Mouse (Mus musculus): Measurements from ENCODE around the gene Snrpc.
"Not testable (repeated sequence)": the region's sequence is repeated elsewhere in the genome, so short reads cannot be mapped to it uniquely, and the experiment has no call there.

Gene Snrpc

GRCm38 (mm10) chr17:27837850-27838249, at the start of gene Snrpc:
Gene Snrpc (plus strand): TSS chr17:27838150.
- not testable (repeated sequence) for DNase-seq (ENCODE audit: low spot score in 2 of 2)

DNA sequence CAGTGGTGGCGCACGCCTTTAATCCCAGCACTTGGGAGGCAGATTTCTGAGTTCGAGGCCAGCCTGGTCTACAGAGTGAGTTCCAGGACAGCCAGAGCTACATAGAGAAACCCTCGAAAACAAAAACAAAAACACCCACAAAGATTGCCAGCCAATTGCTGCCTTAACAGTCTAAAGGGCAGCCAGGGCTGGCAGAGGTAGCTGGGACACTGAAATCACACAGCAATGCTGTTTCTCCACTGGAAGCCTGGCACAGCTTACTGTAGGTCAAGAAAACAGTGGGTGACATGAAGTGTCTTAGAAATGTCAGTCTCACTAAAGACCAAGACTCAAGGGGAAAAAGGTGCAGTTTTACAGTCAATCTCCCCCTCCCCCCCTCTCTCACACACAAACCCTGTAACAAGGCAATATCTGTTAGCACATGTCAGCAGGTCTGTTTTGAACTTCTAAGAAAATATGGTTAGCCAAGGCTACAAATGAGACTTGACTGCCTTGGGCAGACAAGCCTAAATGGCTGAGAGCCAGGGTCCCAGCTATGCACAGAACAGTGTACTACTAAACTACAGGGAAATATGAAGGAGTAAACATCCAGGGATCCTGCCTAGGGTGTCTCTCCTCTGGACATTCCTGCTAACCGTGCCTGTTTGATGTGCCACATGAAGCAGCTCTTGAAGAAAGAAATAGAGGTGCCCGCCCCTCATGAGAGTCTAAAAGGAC, 49.3 kb upstream of the Snrpc start:
- DNase-seq (ENCODE audit: low spot score in 2 of 2), result no peak

- DNase-seq (ENCODE audit: low spot score in 2 of 2), result no peak
These were observed 47.9 kb upstream of the Snrpc start for GRCm38 (mm10) chr17:27790015-27790414.

- no peak for DNase-seq (ENCODE audit: low spot score in 2 of 2)
These were observed 47.0 kb upstream of the Snrpc start for GRCm38 (mm10) chr17:27790976-27791375.

- no peak for DNase-seq (ENCODE audit: low spot score in 2 of 2)
These were observed 46.4 kb upstream of the Snrpc start for GRCm38 (mm10) chr17:27791556-27791955.

DNA sequence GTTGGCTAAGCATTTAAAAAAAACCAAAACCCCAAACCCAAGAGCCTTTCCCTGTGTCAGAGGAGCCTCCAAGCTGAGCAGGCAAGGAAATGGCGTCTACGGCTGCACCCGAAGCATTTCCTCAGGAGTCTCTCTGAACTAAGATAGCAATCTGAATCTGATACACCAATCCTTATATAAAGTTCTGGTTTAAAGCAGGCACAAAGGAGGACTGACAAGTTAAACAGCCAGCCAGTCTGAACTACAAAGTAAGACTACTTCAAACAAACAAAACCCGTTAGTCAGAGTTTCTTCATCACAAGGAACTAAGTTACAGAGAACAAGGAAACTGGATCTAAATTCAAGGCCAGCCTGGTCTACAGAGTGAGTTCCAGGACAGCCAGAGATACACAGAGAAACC, 45.4 kb upstream of the Snrpc start:
- no peak for DNase-seq (ENCODE audit: low spot score in 2 of 2)

- no peak for DNase-seq (ENCODE audit: low spot score in 2 of 2)
These were observed 44.8 kb upstream of the Snrpc start for GRCm38 (mm10) chr17:27793144-27793543.

DNA sequence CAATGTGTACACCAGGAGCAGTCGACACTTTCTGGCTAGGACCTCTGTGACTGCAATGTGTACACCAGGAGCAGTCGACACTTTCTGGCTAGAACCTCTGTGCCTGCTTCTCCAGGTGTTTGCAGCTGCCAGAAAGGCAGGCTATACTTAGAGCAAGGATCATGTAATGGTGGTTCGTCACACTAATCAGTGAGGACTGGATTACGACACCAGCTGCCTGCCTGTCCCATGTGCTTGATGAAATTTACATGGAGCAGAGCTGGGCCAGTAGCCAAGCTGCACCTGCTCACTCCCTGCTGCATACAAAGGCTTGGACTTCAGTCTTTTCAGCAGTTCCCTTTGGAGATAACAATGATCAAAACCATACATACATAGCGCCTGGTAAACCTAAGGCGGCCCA, 41.2 kb upstream of the Snrpc start:
- DNase-seq (ENCODE audit: low spot score in 2 of 2), result peak in 1 of 2 experiments; percentile 28

GRCm38 (mm10) chr17:27797341-27797872, 40.5 kb upstream of the Snrpc start:
- DNase-seq (ENCODE audit: low spot score in 2 of 2), result peak; percentile 64 to 76

- DNase-seq (ENCODE audit: low spot score in 2 of 2), result peak in 1 of 2 experiments; percentile 56
These were observed 38.0 kb upstream of the Snrpc start for GRCm38 (mm10) chr17:27799771-27800584.

DNA sequence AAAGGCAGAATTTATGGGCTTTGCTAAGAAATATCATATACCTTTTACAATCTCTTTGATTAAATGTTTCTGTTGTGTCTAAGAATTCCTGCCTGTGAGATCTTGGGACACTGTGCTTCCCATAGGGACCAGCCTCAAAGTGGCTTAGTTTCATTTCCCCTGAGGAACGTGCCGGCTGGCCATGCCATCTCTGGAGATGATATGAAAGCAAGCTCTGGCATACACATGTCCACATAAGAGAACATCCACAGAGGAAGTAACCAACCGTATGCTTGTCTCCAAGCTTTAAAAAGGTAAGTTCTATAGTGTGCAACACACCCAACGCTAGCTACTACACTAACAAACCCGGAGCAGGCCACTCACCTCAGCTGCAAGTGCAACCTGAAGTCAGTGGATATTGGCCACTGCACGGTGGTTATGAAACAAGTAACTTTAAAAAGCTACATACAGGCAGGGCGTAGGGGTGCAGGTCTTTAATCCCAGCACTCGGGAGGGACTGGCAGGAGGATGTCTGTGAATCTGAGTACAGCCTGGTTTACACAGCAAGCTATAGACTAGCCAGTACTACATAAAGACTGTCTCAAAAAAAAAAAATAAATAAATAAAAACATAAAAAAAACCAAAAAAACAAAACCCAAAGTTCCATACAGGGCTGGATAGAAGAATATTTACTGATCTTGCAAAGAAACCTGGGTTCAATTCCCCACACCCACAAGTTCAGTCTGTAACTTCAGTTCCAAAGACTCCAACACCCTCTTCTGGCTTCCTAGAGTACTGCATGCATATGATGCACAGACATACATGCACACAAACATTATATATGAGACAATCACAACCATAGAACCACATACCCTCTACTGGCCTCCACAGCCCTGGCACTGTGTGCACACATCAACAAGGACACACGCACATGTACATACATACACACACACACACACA, 37.0 kb upstream of the Snrpc start:
- DNase-seq (ENCODE audit: low spot score in 2 of 2), result no peak

- no peak for DNase-seq (ENCODE audit: low spot score in 2 of 2)
These were observed 34.2 kb upstream of the Snrpc start for GRCm38 (mm10) chr17:27803752-27804151.

- no peak for DNase-seq (ENCODE audit: low spot score in 2 of 2)
These were observed 33.7 kb upstream of the Snrpc start for GRCm38 (mm10) chr17:27804156-27804690.

DNA sequence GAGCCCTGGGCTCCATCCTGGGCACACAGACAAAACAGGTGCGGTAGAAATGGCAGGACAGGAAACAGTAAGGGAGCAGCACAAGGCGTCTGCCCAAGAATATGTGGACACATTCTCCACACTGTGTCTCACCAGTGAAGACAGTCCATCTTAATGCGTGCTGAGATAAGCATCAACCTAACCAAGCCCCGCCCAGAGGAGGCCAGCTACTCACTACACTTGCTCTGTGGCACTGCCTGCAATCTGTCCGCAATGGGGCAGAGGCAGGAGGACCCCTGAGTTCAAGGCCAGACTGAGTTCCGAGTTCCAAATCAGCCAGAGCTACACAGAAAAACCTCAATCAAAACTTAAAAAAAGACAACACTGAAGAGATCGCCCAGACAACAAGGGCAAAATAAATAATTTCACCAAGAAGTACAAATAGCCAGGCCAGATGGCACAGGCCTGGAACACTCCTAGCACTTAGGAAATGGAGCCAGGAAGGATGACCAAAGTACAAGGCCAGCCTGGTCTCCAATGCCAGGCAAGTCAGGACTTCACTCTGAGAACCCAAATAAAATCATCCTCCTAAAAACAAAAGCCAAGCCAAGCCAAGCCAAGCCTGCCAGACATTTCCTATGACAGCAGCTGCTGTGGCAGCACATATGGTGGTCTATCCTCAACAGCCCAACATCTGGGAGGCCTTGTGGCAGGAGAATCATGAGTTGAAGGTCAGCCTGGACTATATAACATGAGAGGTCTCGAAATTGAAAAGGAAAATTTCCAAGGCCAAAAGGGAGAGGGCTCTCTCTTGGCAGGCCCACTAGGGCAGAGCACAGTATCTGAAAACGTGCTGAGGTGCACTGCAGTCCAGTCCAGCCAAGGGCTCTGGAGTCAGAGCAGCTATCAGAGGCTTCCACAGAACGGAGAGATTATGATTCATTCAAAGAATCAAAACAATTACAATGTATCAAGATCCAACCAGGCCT, 32.9 kb upstream of the Snrpc start:
- DNase-seq (ENCODE audit: low spot score in 2 of 2), result no peak

DNA sequence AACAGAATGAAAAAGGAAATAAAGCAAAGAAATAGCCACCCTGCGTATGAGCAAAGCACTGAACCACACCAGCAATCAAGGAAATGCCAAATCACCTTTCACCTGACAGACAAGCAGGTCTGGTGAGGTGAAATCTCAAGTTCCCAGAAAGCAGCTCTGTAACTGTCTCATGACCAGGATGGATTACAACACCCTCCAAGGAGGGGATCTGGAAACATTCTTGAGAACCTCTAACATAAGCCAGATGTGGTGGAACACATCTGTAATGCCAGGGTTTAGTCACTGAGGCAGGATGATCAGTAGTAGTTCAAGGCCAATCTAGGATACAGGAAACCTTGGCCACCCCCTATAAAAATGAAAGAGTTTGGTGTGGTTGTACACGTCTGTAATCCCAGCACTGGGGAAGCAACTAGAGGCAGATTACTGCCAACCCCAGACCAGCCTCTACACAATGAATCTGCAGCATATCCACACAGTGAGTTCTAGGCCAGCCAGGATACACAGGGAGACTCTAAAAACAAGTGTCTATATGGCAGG, 30.3 kb upstream of the Snrpc start:
- DNase-seq (ENCODE audit: low spot score in 2 of 2), result no peak

DNA sequence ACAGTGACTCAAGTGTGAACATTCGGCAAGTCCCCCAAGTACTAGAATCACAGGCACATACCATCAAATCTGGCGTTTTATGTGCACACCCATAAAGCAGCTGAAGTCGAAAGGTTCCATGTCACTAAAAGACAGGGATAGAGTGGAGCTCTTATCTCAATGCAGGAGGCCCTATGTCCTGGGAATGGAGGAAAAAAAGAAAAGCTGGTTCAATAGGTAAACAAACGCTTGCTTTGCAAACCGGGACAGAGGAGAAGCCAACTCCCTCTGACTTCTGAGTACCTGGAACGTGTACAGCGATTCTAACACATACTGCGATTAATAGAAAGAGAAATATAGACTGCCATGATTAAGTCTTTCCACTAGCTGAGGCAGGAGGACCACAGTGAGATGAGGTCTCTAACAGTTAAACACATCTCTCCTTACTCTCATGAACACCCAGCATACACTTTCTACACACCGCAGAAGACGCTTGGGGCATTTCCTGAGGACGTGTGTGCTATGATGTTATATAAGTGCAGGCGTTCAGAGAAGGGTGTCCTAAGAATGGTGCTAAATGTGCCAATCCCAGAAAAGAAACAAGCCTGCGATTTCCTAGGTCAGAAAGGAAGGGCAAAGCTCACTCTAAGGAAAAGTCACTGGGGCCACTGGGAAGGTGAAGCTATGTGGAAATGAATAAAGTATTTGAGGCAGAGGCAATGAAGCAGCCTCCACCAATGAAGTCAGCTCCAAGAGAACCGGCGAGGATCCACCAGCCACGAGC, 27.2 kb upstream of the Snrpc start:
- DNase-seq (ENCODE audit: low spot score in 2 of 2), result no peak

- DNase-seq (ENCODE audit: low spot score in 2 of 2), result no peak
These were observed 26.0 kb upstream of the Snrpc start for GRCm38 (mm10) chr17:27811980-27812379.

DNA sequence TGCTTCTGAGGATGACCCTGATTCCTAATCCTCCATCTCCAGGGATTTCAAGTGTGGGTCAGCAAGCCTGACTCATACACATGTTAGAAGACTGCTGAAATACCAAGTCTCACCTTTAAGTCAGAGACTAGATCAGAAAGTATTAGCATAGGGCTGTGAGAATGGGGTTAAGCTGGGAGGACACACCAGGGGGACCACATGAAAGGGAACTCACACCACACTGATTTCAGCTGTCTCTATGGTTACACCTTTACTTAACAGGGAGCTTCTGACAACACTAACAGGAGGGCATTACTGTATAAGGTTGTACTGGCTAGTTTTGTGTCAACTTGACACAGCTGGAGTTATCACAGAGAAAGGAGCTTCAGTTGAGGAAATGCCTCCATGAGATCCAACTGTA, 23.3 kb upstream of the Snrpc start:
- no peak for DNase-seq (ENCODE audit: low spot score in 2 of 2)

- DNase-seq (ENCODE audit: low spot score in 2 of 2), result no peak
These were observed 18.9 kb upstream of the Snrpc start for GRCm38 (mm10) chr17:27819011-27819410.
